Mouse (Mus musculus) heart, adult 10 weeks (tissue): ENCODE data around the gene Colgalt2. TPM values are rescaled to one million over a fixed set of nuclear protein-coding genes. Genes with fewer than 3 reads are reported as not detected.

Experiments used
- polyA plus RNA-seq: library from polyadenylated mRNA; stranded (reverse); fragments of 350-450 nt; fragmentation: Illumina TruSeq; extraction: RNeasy Lipid Tissue Mini Kit (QIAGEN cat#74804); gene quantifications from one replicate; pipeline ENCODE4 v1.2.3, GENCODE M21; 2014; ENCODE audit warnings: low read depth, low replicate concordance

The Colgalt2 gene
- 5.3 TPM for polyA plus RNA-seq

DNA sequence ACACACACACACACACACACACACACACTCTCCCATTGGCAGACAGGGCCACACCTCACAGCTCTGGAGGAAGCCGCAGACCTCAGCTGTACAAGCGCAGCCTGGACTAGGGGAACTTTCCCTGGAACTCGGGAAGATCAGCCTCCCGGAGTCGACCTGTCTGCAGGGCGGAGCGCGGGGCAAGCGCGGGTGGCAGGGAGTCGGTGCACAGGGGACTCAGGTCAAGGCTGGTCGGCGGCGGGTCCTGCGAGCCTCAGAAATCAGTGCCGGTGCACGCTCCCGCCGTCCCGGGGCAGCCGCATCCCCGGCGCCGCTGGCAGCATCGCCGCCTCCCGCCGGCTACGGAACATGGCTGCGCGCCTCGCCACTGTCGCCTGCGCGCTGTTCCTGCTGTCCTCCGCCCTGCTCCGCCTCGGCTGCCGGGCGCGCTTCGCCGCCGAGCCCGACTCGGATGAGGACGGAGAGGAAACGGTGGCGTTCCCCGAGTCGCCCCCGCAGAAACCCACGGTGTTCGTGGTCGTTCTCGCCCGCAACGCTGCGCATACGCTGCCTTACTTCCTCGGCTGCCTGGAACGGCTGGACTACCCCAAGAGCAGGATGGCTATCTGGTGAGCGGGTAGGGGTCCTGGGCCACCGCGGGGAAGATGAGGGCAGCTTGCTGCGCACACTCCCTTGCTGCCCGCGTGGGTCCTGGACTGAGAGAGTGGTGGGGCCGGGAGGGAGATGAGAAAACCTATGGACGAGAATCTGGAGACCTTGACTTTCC, at the start of gene Colgalt2:
Colgalt2 (plus strand) TSS at position 41 of the 766 bp plus-strand sequence.

DNA sequence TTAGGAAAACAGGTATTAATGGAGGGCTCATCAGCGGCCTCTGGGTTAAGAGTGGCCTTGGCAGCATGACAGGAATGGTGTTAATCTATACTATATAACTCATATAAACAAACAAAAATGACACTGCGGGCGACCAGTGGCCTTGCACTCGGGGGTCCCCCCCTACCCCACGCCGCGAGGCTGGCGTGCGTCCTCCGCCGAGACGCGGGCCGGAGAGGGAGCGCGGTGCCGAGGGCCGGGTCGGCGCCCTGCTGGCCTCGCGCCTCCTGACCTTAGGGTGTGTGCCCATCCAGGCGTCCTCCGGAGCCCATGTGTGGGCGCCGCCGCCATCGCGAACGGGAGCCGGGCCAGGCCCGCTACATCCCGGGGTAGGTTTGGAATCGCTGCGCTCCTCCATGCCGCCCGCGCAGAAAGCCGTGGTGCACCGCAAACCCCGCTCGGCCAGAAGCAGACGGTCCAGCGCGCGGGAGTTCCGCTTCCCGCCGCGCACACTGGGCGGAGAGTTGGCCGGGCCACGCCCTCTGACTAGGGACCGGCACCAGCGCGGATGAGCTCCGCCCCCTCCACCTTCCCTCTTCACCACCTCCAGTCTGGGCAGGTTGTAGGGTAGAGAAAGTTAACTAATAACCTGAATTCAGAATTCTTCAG, 13.3 kb upstream of the Colgalt2 start, which contains the start of gene Tsen15:
Tsen15 (minus strand) TSS at position 501 of the 648 bp plus-strand sequence.

Other genes with a start within 250 kb of the Colgalt2 start
- 29.2 TPM for gene Tsen15, start 13.1 kb upstream of the Colgalt2 start, polyA plus RNA-seq